Mouse (Mus musculus) hindbrain, embryonic 15.5 days (tissue): ENCODE results near the gene Slc22a18. TPM values are rescaled to one million over a fixed set of nuclear protein-coding genes. Genes with fewer than 3 reads are reported as not detected.

Source experiments
- ATAC-seq: fragments of 200-750 bp; cut with Nextera tagmentation; 2 replicates; pipeline ENCODE4 v1.8.0; 2017; ENCODE audit warnings: low read depth, moderate number of reproducible peaks, moderate TSS enrichment; ENCODE audit not compliant: low FRiP score
- H3K27ac ChIP-seq: fragments of 300-500 bp; sonication (generic); replicated peaks from 2 replicates; pipeline ENCODE4 v1.5.1; 2015; ENCODE audit warnings: mild to moderate bottlenecking, inconsistent platforms
- H3K27me3 ChIP-seq: fragments of 300-500 bp; sonication (generic); 2 replicates; pipeline ENCODE4 v1.6.1; 2015; ENCODE audit warnings: control low read depth, inconsistent platforms
- H3K36me3 ChIP-seq: fragments of 300-500 bp; sonication (generic); 2 replicates; pipeline ENCODE4 v1.6.1; 2015; ENCODE audit warnings: control low read depth, inconsistent platforms
- H3K4me1 ChIP-seq: fragments of 300-500 bp; sonication (generic); replicated peaks from 2 replicates; pipeline ENCODE4 v1.6.1; 2015; ENCODE audit warnings: control low read depth, inconsistent platforms
- H3K4me2 ChIP-seq: fragments of 300-500 bp; sonication (generic); 2 replicates; pipeline ENCODE4 v1.6.1; 2015; ENCODE audit warnings: moderate library complexity, mild to moderate bottlenecking, inconsistent platforms
- H3K4me3 ChIP-seq: fragments of 300-500 bp; sonication (generic); 2 replicates; pipeline ENCODE4 v1.5.1; 2015; ENCODE audit warnings: mild to moderate bottlenecking, inconsistent platforms
- H3K9ac ChIP-seq: fragments of 300-500 bp; sonication (generic); 2 replicates; pipeline ENCODE4 v1.6.1; 2015; ENCODE audit warnings: inconsistent platforms
- H3K9me3 ChIP-seq: fragments of 300-500 bp; sonication (generic); 2 replicates; pipeline ENCODE4 v1.6.1; 2016; ENCODE audit warnings: control low read depth, inconsistent platforms
- WGBS: fragments of 180-500 bp; shearing (Covaris S2); methylation state at CpG from one replicate; pipeline ENCODE4 v1.1.7; 2015; 5-methylcytosine and 5-hydroxymethylcytosine counted together
- polyA plus RNA-seq: library from polyadenylated mRNA; unstranded; fragments of >200 nt; fragmentation: Nextera tagmentation; extraction: Ambion mirVana; gene quantifications from 2 replicates; pipeline ENCODE4 v1.2.1, GENCODE M21; 2015

Gene Slc22a18
- polyA plus RNA-seq, 1 experiment from 2014 or later = 1.7 TPM

GRCm38 (mm10) chr7:143546554-143546953 lies 73.0 kb downstream of the Slc22a18 start:
- no peak overlapping the region for H3K4me3 ChIP-seq
- H3K9ac ChIP-seq = no peak overlapping the region
- H3K9me3 ChIP-seq = no peaks in the 10 kb centered on the region
- H3K36me3 ChIP-seq = no peaks in the 10 kb centered on the region
- no peak overlapping the region for H3K4me2 ChIP-seq
- no peak for ATAC-seq
- H3K27ac ChIP-seq = no peak overlapping the region
- WGBS = 71% methylated on average over 2 of the region's 2 CpGs
- H3K27me3 ChIP-seq = no peaks in the 10 kb centered on the region
- H3K4me1 ChIP-seq = peaks cover 54% of the 10 kb centered on the region

DNA sequence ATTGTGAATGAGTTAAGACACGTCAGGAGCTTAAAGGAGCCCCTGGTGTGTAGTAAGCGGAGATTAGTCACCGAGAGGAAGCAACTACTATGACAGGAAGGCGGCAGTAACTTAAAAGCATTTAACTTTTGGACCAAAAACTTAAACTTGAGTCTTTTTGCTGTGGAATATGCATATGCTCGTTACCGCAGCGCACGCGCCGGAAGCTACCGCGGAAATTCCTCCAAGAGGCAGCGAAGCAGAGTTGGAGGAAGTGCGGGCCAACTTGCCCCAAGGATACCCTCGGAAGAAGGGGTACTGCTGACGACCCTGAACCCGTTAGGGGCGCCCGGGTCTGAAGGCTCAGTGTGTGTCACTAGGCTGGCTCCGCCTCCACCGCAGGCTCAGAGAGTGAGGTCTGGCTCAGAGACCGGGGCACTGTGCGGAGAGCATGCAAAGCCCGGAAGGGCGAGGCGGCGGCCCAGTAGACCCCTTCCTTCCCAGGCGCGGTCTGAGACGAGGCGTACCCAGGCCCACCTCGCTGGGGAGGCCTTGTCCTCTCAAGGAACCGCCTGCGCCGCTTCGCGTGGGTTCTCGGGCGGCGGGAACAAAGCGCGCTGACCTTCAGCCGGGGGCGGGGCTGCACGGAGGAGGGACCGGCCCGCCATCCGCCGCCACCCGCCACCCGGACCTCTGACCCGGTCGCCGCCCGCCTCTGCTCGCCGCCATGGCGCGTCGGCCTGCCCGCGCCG lies 74.9 kb downstream of the Slc22a18 start:
- under 1% methylated on average over 42 of the region's 63 CpGs for WGBS
- Histone ChIP-seq H3K9me3 (no peaks in the 10 kb centered on the region), H3K4me2 (peak overlapping the region; percentile 88), H3K36me3 (no peaks in the 10 kb centered on the region), H3K4me3 (peak overlapping the region; percentile 91), H3K27me3 (no peaks in the 10 kb centered on the region), H3K27ac (peak overlapping the region; percentile 86), H3K4me1 (peaks cover 37% of the 10 kb centered on the region), H3K9ac (peak overlapping the region; percentile 84)
- peak; percentile 77 for ATAC-seq

Other genes starting within 250 kb of the Slc22a18 start
- 267 and 430 TPM in 2 replicates for gene Cdkn1c, start 12.7 kb upstream of the Slc22a18 start, polyA plus RNA-seq
- 0.54 and 1.2 TPM in 2 replicates for gene Phlda2, start 29.4 kb downstream of the Slc22a18 start, polyA plus RNA-seq
- gene Nap1l4, start 75.4 kb downstream of the Slc22a18 start, polyA plus RNA-seq = 317 and 322 TPM in 2 replicates
- gene Cars, start 126.4 kb downstream of the Slc22a18 start, polyA plus RNA-seq = 67.9 and 71.6 TPM in 2 replicates
- gene Tnfrsf26, start 155.0 kb downstream of the Slc22a18 start, polyA plus RNA-seq = 0.25 and 0.27 TPM in 2 replicates
- 4.9 and 5.1 TPM in 2 replicates for gene Tnfrsf22, start 175.9 kb downstream of the Slc22a18 start, polyA plus RNA-seq
- 0.90 and 1.6 TPM in 2 replicates for gene Tnfrsf23, start 212.1 kb downstream of the Slc22a18 start, polyA plus RNA-seq